Mouse (Mus musculus): ENCODE measurements around the gene Gm9040. TPM values are rescaled to one million over a fixed set of nuclear protein-coding genes. Genes with fewer than 3 reads are reported as not detected.
"Not testable (repeated sequence)": the region's sequence is repeated elsewhere in the genome, so short reads cannot be mapped to it uniquely, and the experiment has no call there.

The Gm9040 gene
- polyA plus RNA-seq, 1 experiment = not detected

DNA sequence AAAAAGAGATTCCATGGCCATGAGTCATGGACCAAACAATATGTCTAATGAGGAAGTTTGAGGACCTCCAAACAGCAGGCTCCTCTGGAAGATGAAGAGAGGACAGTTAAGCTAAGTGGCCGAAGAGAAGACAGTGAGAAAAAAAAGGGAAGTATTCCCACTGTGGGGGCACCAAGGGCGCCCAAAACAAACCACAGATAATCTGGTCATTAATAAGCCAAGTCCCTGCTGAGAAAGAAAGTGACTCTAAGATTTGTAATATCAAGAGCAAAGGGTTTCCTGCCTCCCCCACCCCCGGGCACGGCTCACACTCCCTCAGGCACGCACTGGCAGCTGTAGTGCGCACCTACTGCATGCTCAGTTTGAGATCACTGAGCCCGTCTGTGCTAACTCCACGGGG is 7.7 kb downstream of the Gm9040 start:
- no peak overlapping the region for H3ac ChIP-seq (ENCODE audit: control insufficient read depth, insufficient read length)
- no peaks in the 10 kb centered on the region for H3K27me3 ChIP-seq (ENCODE audit: control insufficient read depth, insufficient read depth, insufficient read length)
- TF ChIP-seq MAX (IDR thresholded peaks at IDR 0.05; ENCODE audit: low read depth) (no peak), CEBPB (IDR thresholded peaks at IDR 0.05; ENCODE audit: insufficient read depth, poor library complexity, severe bottlenecking) (no peak)
- H3K79me2 ChIP-seq (ENCODE audit: control insufficient read depth, insufficient read depth) = no peaks in the 10 kb centered on the region
- no peak overlapping the region for H3K4me3 ChIP-seq
- no peak overlapping the region for H3K4me2 ChIP-seq (ENCODE audit: low read depth)
- no peaks in the 10 kb centered on the region for H3K36me3 ChIP-seq (ENCODE audit: control insufficient read depth, insufficient read depth)

- H3ac ChIP-seq (ENCODE audit: control insufficient read depth, insufficient read length); H3K4me2 ChIP-seq (ENCODE audit: low read depth); H3K79me2 ChIP-seq (ENCODE audit: control insufficient read depth, insufficient read depth); H3K4me3 ChIP-seq; H3K27me3 ChIP-seq (ENCODE audit: control insufficient read depth, insufficient read depth, insufficient read length); H3K36me3 ChIP-seq (ENCODE audit: control insufficient read depth, insufficient read depth): not testable (repeated sequence)
Observed at GRCm38 (mm10) chr10:118302133-118302532, 24.6 kb downstream of the Gm9040 start.

DNA sequence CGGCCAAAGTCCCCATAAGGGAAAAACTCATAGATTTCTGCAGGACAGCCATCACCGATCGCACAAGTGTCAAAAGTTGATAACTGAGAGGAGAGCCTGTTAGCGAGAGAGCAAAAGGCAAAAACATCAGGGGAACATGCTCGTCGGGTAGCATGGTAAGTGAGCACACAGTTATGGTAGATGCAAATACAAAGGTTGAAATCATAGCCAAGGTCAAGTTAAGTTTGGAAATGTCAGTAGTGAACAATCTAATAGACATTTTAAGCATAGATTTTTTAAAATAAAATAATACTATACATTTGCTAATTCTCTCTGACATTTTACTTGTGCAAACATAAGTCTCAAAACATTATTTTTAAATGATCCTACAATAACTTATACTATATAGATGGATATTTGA is 31.8 kb downstream of the Gm9040 start, which contains the start of gene Iltifb:
TSS of gene Iltifb (minus strand) at position 101 of the 400 bp plus-strand sequence.
- Histone ChIP-seq H3ac (ENCODE audit: control insufficient read depth, insufficient read length) (no peak within 1 kb of the TSS), H3K36me3 (ENCODE audit: control insufficient read depth, insufficient read depth) (no peaks in the 10 kb centered on the region), H3K4me2 (ENCODE audit: low read depth) (no peak within 1 kb of the TSS), H3K79me2 (ENCODE audit: control insufficient read depth, insufficient read depth) (no peaks in the 10 kb centered on the region), H3K4me3 (no peak within 1 kb of the TSS), H3K27me3 (ENCODE audit: control insufficient read depth, insufficient read depth, insufficient read length) (no peaks in the 10 kb centered on the region)
- TF ChIP-seq MYOD1 (IDR thresholded peaks at IDR 0.05; ENCODE audit: control insufficient read depth in 1 of 3, insufficient read length in 2 of 3, low read depth in 2 of 3) = no peak
- no peak for TF ChIP-seq TCF12 (IDR thresholded peaks at IDR 0.05; ENCODE audit: insufficient read depth, poor library complexity, severe bottlenecking)
- no peak for TF ChIP-seq E2F4 (IDR thresholded peaks at IDR 0.05; ENCODE audit: insufficient read depth)
- no peak for TF ChIP-seq POLR2AphosphoS2 (IDR thresholded peaks at IDR 0.05; ENCODE audit: insufficient read length, low read depth)
- no peak for TF ChIP-seq MYOG (IDR thresholded peaks at IDR 0.05; ENCODE audit: control insufficient read depth in 1 of 3, insufficient read depth in 1 of 3, insufficient read length in 2 of 3, low read depth in 2 of 3)
- no peak for TF ChIP-seq SRF (IDR thresholded peaks at IDR 0.05; ENCODE audit: control insufficient read depth, insufficient read length, low read depth)
- TF ChIP-seq MAX (IDR thresholded peaks at IDR 0.05; ENCODE audit: low read depth) = no peak
- TF ChIP-seq TCF3 (IDR thresholded peaks at IDR 0.05; ENCODE audit: insufficient read length, low read depth) = no peak
- TF ChIP-seq REST (IDR thresholded peaks at IDR 0.05; ENCODE audit: insufficient read depth, insufficient read length) = no peak
- no peak for TF ChIP-seq POLR2A (IDR thresholded peaks at IDR 0.05; ENCODE audit: insufficient read length, low read depth)
- no peak for TF ChIP-seq USF1 (IDR thresholded peaks at IDR 0.05; ENCODE audit: low read depth)
- no peak for TF ChIP-seq CEBPB (IDR thresholded peaks at IDR 0.05; ENCODE audit: insufficient read depth, poor library complexity, severe bottlenecking)

GRCm38 (mm10) chr10:118283016-118283415 is 43.8 kb downstream of the Gm9040 start:
- not testable (repeated sequence) for H3K4me2 ChIP-seq (ENCODE audit: low read depth); H3K4me3 ChIP-seq; H3K79me2 ChIP-seq (ENCODE audit: control insufficient read depth, insufficient read depth); H3K27me3 ChIP-seq (ENCODE audit: control insufficient read depth, insufficient read depth, insufficient read length); H3K36me3 ChIP-seq (ENCODE audit: control insufficient read depth, insufficient read depth); H3ac ChIP-seq (ENCODE audit: control insufficient read depth, insufficient read length)

- H3ac ChIP-seq (ENCODE audit: control insufficient read depth, insufficient read length); H3K4me3 ChIP-seq; H3K36me3 ChIP-seq (ENCODE audit: control insufficient read depth, insufficient read depth): not testable (repeated sequence)
Observed at GRCm38 (mm10) chr10:118282565-118282964, 44.2 kb downstream of the Gm9040 start.

GRCm38 (mm10) chr10:118278069-118278468 is 48.7 kb downstream of the Gm9040 start:
- H3K79me2 ChIP-seq (ENCODE audit: control insufficient read depth, insufficient read depth); H3K4me3 ChIP-seq; H3ac ChIP-seq (ENCODE audit: control insufficient read depth, insufficient read length); H3K36me3 ChIP-seq (ENCODE audit: control insufficient read depth, insufficient read depth); H3K27me3 ChIP-seq (ENCODE audit: control insufficient read depth, insufficient read depth, insufficient read length); H3K4me2 ChIP-seq (ENCODE audit: low read depth): not testable (repeated sequence)

More at GRCm38 (mm10) chr10:118282565-118282964, 44.2 kb downstream of the Gm9040 start:
- H3K27me3 ChIP-seq (ENCODE audit: control insufficient read depth, insufficient read depth, insufficient read length); H3K4me2 ChIP-seq (ENCODE audit: low read depth); H3K79me2 ChIP-seq (ENCODE audit: control insufficient read depth, insufficient read depth): not testable (repeated sequence)

Other genes starting within 250 kb of the Gm9040 start
- 3.4 TPM for gene Mdm1, start 185.2 kb downstream of the Gm9040 start, polyA plus RNA-seq (2012; fragmentation: generic; extraction: Trizol)
- gene Il22, start 122.0 kb downstream of the Gm9040 start, polyA plus RNA-seq (2012; fragmentation: generic; extraction: Trizol) = not detected
- gene Gm32717, start 86.2 kb downstream of the Gm9040 start, polyA plus RNA-seq (2012; fragmentation: generic; extraction: Trizol) = 0.02 TPM
- gene Gm32802, start 68.3 kb downstream of the Gm9040 start, polyA plus RNA-seq (2012; fragmentation: generic; extraction: Trizol) = 0.02 TPM
- not detected for gene Iltifb, start 31.9 kb downstream of the Gm9040 start, polyA plus RNA-seq (2012; fragmentation: generic; extraction: Trizol)
- gene Gm9044, start 5.4 kb upstream of the Gm9040 start, polyA plus RNA-seq (2012; fragmentation: generic; extraction: Trizol) = not detected
- 0.06 TPM for gene Gm9045, start 10.9 kb upstream of the Gm9040 start, polyA plus RNA-seq (2012; fragmentation: generic; extraction: Trizol)
- gene Gm9046, start 16.3 kb upstream of the Gm9040 start, polyA plus RNA-seq (2012; fragmentation: generic; extraction: Trizol) = not detected
- gene Gm9048, start 21.7 kb upstream of the Gm9040 start, polyA plus RNA-seq (2012; fragmentation: generic; extraction: Trizol) = not detected
- 0.06 TPM for gene Gm9049, start 27.1 kb upstream of the Gm9040 start, polyA plus RNA-seq (2012; fragmentation: generic; extraction: Trizol)
- gene Ifng, start 114.1 kb upstream of the Gm9040 start, polyA plus RNA-seq (2012; fragmentation: generic; extraction: Trizol) = not detected

All from myocyte (in vitro differentiated cells).